Mouse (Mus musculus) ES-Bruce4 (cell line): ENCODE measurements around the gene Gm960.

Experiments
- CTCF ChIP-seq: IDR thresholded peaks from one replicate; pipeline ENCODE4 v1.8.1; 2011; ENCODE audit warnings: low read depth, low read length
- EP300 ChIP-seq: IDR thresholded peaks from 2 replicates; pipeline ENCODE4 v1.6.1; 2011; ENCODE audit warnings: low read depth, low read length; ENCODE audit not compliant: insufficient read depth
- POLR2A ChIP-seq: IDR thresholded peaks from one replicate; pipeline ENCODE4 v1.8.1; 2011; ENCODE audit warnings: low read length; ENCODE audit not compliant: insufficient read depth

DNA sequence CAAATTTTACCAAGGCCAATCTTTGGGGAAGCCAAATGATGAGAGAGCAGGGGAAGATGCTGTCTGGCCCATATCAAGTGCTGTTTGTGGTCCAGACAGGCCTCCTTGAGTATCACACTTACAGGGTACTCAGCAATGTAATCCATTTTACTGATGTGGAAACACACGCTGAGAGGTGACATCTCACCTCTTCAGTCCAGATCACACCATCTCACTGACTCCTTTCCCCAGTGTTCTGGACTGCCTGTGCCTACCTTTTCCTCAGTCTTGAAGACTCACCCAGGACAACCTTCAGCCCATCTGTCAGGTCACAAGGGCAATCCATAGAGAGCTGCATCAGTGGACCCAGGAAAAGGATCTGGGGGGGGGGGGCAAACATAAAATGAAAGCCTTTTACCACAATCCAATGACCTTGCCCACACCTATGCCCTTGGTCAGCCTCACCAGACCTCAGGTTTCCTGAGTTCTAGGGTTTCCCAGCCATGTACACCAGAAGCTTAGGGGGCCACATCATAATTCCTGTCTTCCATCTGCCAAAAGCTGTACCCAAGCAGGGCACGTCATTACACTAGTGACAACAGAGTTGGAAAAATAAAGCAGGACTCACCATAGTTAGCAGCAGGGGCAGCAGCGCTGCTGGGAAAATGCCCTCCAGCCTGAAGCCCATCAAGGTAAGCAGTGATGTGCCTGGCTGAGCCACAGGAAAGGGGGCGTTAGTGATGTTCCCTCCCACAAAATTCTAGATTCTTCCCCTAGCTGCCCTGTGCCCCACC is 73.9 kb downstream of the Gm960 start:
- TF ChIP-seq POLR2A (no peak), CTCF (no peak), EP300 (no peak)
